Mouse (Mus musculus) cerebellum, adult 18-20 months (tissue): ENCODE measurements at regions not wholly inside any gene's neighbourhood (a gene's known extent, or its start where the extent isn't known, plus 50 kb on each side); places are given as distances from the start of the nearest gene placed in this dataset.

Source experiments
- DNase-seq, 2 experiments: peaks; one replicate each; pipeline ENCODE4 v3.0.0; 2021

GRCm38 (mm10) chr9:33238846-33239245 lies 602.8 kb downstream of the Ets1 start:
- no peak for DNase-seq

- DNase-seq = no peak
Observed at GRCm38 (mm10) chr9:33240506-33240905, 604.5 kb downstream of the Ets1 start.

GRCm38 (mm10) chr9:33240914-33241635 lies 605.1 kb downstream of the Ets1 start:
- DNase-seq = no peak

GRCm38 (mm10) chr9:33246932-33247331 lies 610.9 kb downstream of the Ets1 start:
- peak; percentile 50 to 70 for DNase-seq

- no peak for DNase-seq
Observed at GRCm38 (mm10) chr9:33258241-33258640, 622.2 kb downstream of the Ets1 start.

- DNase-seq = peak; percentile 79 to 81
Observed at GRCm38 (mm10) chr9:33260171-33260570, 624.1 kb downstream of the Ets1 start.

GRCm38 (mm10) chr9:33289381-33289780 lies 653.4 kb downstream of the Ets1 start:
- DNase-seq = peak; percentile 81 to 90

GRCm38 (mm10) chr9:33292116-33292515 lies 656.1 kb downstream of the Ets1 start:
- DNase-seq = peak; percentile 19 to 31

- DNase-seq = no peak
Observed at GRCm38 (mm10) chr9:33295925-33296324, 659.9 kb downstream of the Ets1 start.

GRCm38 (mm10) chr9:33319525-33320025 lies 683.6 kb downstream of the Ets1 start:
- DNase-seq = no peak

GRCm38 (mm10) chr9:33327722-33328121 lies 691.7 kb downstream of the Ets1 start:
- DNase-seq = no peak

GRCm38 (mm10) chr9:33350258-33350657 lies 714.2 kb downstream of the Ets1 start:
- no peak for DNase-seq

GRCm38 (mm10) chr9:33356621-33357020 lies 720.6 kb downstream of the Ets1 start:
- DNase-seq = no peak

GRCm38 (mm10) chr9:33360966-33361365 lies 724.9 kb downstream of the Ets1 start:
- DNase-seq = no peak

GRCm38 (mm10) chr9:33389170-33389569 lies 753.1 kb downstream of the Ets1 start:
- no peak for DNase-seq

- DNase-seq = no peak
Observed at GRCm38 (mm10) chr9:33404691-33405090, 768.7 kb downstream of the Ets1 start.

GRCm38 (mm10) chr9:33407517-33407916 lies 771.5 kb downstream of the Ets1 start:
- DNase-seq = no peak

- no peak for DNase-seq
Observed at GRCm38 (mm10) chr9:33423781-33424180, 787.8 kb downstream of the Ets1 start.

GRCm38 (mm10) chr9:33436459-33436858 lies 800.4 kb downstream of the Ets1 start:
- DNase-seq = no peak

- DNase-seq = no peak
Observed at GRCm38 (mm10) chr9:33442266-33442665, 806.2 kb downstream of the Ets1 start.

GRCm38 (mm10) chr9:33445902-33446301 lies 809.9 kb downstream of the Ets1 start:
- DNase-seq = no peak

GRCm38 (mm10) chr9:33475106-33475505 lies 839.1 kb downstream of the Ets1 start:
- no peak for DNase-seq

GRCm38 (mm10) chr9:33482845-33483540 lies 847.0 kb downstream of the Ets1 start:
- no peak for DNase-seq

GRCm38 (mm10) chr9:33483541-33483846 lies 847.5 kb downstream of the Ets1 start:
- DNase-seq = no peak
